Mouse (Mus musculus): Measurements from ENCODE around the gene Ddx28. TPM values are rescaled to one million over a fixed set of nuclear protein-coding genes. Genes with fewer than 3 reads are reported as not detected.
"Not testable (repeated sequence)": the region's sequence is repeated elsewhere in the genome, so short reads cannot be mapped to it uniquely, and the experiment has no call there.

The Ddx28 gene
- polyA plus RNA-seq, 1 experiment from 2014 or later: 22.1 TPM

DNA sequence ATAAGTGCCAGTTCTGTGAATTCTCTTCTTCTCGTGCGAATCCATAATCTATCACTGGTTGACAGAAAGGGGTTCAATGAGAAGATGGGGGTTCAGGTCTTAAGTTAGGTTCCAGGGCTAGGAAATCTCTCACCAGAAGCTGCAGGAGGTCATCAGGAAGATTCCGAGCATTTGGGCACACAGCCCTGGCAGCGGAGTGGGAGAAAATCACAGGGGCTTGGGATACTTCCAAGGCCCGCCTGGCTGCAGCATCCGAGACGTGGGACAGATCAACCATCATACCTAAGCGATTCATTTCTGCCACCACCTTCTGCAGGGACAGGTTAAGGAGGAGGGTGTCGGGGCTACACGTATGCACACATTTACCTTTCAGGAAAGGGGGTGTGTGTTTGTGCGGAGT is 23.1 kb downstream of the Ddx28 start:
- Histone ChIP-seq H3K4me1 (replicated peaks; ENCODE audit: control insufficient read depth, insufficient read depth, low read length) (no peaks in the 10 kb centered on the region), H3K9me3 (ENCODE audit: control insufficient read depth, low read length) (no peaks in the 10 kb centered on the region), H3K4me3 (replicated peaks; ENCODE audit: low read length) (no peak overlapping the region), H3K27me3 (ENCODE audit: control insufficient read depth, insufficient read depth, low read length) (no peaks in the 10 kb centered on the region), H3K9ac (no peak overlapping the region), H3K36me3 (replicated peaks; ENCODE audit: control insufficient read depth, insufficient read depth) (no peaks in the 10 kb centered on the region), H3K27ac (no peak overlapping the region), H3K4me2 (replicated peaks) (no peak overlapping the region)
- DNase-seq (ENCODE audit: low spot score): no peak
- WGBS: 85% methylated on average over 11 of the region's 11 CpGs
- no peak for ATAC-seq (ENCODE audit: low FRiP score)

DNA sequence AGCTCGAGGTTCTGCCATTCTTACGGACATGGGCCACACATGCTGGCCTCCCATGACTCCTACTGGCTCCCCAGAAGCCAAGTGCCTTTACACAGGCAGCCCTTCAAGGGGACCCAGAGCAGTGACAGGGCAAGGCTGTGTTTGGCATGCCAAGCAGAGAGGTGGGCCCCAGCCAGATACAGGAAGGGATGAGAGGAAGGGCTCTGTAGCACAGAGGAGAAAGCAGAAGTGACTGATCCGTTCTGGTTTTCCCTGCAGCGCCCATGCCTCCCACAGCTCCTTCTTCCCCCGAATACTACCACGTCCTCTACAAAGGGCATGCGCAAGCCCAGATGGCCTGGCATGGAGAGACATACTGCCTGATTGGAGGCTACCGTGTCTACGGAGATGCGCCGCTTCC is 28.3 kb downstream of the Ddx28 start:
- 87% methylated on average over 11 of the region's 11 CpGs for WGBS

DNA sequence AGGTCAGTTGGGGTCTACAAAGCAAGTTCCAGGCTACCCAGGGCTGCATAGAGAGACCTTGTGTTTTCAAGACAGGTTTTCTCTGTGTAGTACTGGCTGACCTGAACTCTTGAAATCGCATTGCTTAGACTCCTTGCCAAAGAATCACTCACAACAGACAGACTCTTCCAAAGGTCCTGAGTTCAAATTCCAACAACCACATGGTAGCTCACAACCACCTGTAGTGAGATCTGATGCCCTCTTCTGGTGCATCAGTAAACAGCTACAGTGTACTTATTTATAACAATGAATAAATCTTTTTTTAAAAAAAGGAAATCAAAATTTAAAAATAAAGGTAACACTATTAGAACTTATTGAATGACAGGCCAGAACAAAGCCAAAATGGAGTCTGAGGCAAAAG is 30.5 kb downstream of the Ddx28 start:
- Histone ChIP-seq H3K36me3 (replicated peaks; ENCODE audit: control insufficient read depth, insufficient read depth) (no peaks in the 10 kb centered on the region), H3K27me3 (ENCODE audit: control insufficient read depth, insufficient read depth, low read length) (no peaks in the 10 kb centered on the region), H3K9me3 (ENCODE audit: control insufficient read depth, low read length) (no peaks in the 10 kb centered on the region), H3K4me1 (replicated peaks; ENCODE audit: control insufficient read depth, insufficient read depth, low read length) (no peaks in the 10 kb centered on the region), H3K4me2 (replicated peaks) (no peak overlapping the region), H3K27ac (no peak overlapping the region), H3K9ac (no peak overlapping the region), H3K4me3 (replicated peaks; ENCODE audit: low read length) (no peak overlapping the region)
- 98% methylated on average over 1 of the region's 1 CpGs for WGBS
- no peak for ATAC-seq (ENCODE audit: low FRiP score)
- no peak for DNase-seq (ENCODE audit: low spot score)

More for the DNA sequence above, 28.3 kb downstream of the Ddx28 start:
- H3K4me2 ChIP-seq (replicated peaks); H3K9me3 ChIP-seq (ENCODE audit: control insufficient read depth, low read length); H3K27ac ChIP-seq; DNase-seq (ENCODE audit: low spot score); ATAC-seq (ENCODE audit: low FRiP score); H3K4me1 ChIP-seq (replicated peaks; ENCODE audit: control insufficient read depth, insufficient read depth, low read length); H3K36me3 ChIP-seq (replicated peaks; ENCODE audit: control insufficient read depth, insufficient read depth); H3K9ac ChIP-seq; H3K4me3 ChIP-seq (replicated peaks; ENCODE audit: low read length); H3K27me3 ChIP-seq (ENCODE audit: control insufficient read depth, insufficient read depth, low read length): not testable (repeated sequence)

DNA sequence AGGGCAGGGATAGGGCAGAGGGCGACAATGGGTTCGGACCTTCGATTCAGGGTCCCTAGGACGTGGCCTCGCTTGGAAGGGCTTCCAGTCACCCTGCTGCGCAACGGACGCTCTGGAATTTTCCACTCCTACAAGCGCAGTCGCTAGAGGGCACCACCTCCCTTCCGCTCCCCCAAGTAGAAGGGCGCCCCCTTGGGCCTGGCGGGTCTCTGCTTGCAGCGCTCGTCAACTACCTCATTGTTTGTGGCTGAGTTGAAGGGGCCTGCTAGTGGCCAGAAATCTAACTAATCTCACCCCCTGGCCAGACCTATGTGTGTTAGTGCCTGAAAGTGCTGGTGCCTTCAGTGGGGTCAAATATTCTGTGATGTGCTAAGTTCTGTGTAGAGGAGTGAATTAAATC is 32.4 kb downstream of the Ddx28 start, which contains the start of gene Dpep3:
Gene Dpep3, minus strand, starts transcription at position 105 of the 400 bp plus-strand sequence.
- no peak for DNase-seq (ENCODE audit: low spot score)
- Histone ChIP-seq H3K4me1 (replicated peaks; ENCODE audit: control insufficient read depth, insufficient read depth, low read length) (no peaks in the 10 kb centered on the region), H3K9me3 (ENCODE audit: control insufficient read depth, low read length) (no peaks in the 10 kb centered on the region), H3K36me3 (replicated peaks; ENCODE audit: control insufficient read depth, insufficient read depth) (no peaks in the 10 kb centered on the region), H3K4me3 (replicated peaks; ENCODE audit: low read length) (no peak within 1 kb of the TSS), H3K27ac (no peak within 1 kb of the TSS), H3K27me3 (ENCODE audit: control insufficient read depth, insufficient read depth, low read length) (no peaks in the 10 kb centered on the region), H3K4me2 (replicated peaks) (no peak within 1 kb of the TSS), H3K9ac (no peak within 1 kb of the TSS)
- 91% methylated on average over 15 of the region's 15 CpGs for WGBS
- ATAC-seq (ENCODE audit: low FRiP score): no peak

DNA sequence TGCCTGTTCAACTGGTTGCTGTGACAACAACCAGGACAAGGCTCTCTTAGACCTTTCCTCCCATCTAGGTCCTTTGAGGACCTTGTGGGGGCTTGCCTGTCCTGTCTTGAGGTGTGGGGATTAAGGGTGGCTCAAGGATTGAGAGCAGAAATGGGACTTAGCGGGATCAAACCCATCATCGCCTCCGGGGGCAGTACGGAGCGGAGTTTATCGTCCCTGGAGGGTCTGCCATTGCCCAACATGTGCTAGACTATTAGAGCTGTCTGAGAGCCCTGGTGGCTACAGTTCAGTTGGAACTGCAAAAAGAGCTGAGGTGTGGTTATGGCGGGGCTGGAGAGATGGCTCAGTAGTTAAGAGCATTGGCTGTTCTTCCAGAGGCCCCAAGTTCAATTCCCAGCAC is 36.3 kb downstream of the Ddx28 start:
- no peaks in the 10 kb centered on the region for H3K36me3 ChIP-seq (replicated peaks; ENCODE audit: control insufficient read depth, insufficient read depth)
- 70% methylated on average over 7 of the region's 7 CpGs for WGBS
- H3K4me2 ChIP-seq (replicated peaks): no peak overlapping the region
- ATAC-seq (ENCODE audit: low FRiP score): no peak
- no peak overlapping the region for H3K4me3 ChIP-seq (replicated peaks; ENCODE audit: low read length)
- no peaks in the 10 kb centered on the region for H3K27me3 ChIP-seq (ENCODE audit: control insufficient read depth, insufficient read depth, low read length)
- H3K4me1 ChIP-seq (replicated peaks; ENCODE audit: control insufficient read depth, insufficient read depth, low read length): no peaks in the 10 kb centered on the region
- H3K9me3 ChIP-seq (ENCODE audit: control insufficient read depth, low read length): no peaks in the 10 kb centered on the region
- H3K9ac ChIP-seq: no peak overlapping the region
- H3K27ac ChIP-seq: no peak overlapping the region
- no peak for DNase-seq (ENCODE audit: low spot score)

DNA sequence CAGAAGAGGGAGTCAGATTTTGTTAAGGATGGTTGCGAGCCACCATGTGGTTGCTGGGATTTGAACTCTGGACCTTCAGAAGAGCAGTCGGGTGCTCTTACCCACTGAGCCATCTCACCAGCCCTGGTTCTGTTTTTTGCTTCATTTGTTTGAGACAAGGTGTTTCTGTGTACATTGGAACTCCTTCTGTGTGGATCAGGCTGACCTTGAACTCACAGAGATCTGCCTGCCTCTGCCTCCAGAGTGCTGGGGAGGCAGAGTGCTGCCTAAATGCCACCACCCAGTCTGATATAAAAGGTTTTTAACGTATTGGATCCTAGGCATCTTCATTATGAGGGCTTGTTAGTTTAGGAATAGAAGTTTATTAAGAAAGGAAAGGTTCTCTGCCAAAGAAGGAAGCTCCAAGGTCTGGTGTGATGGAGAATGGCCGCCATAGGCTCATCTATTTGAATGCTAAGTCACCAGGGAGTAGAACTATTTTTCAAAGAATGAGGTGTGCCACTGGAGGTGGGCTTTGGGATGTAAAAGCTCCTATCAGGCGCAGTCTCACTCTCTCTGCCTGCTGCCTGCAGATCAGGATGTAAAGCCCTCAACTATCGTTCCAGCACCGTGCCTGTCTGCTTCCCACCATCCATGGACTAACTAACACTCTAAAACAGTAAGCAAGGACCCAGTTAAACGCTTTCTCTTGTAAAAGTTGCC is 40.5 kb downstream of the Ddx28 start:
- Histone ChIP-seq H3K4me3 (replicated peaks; ENCODE audit: low read length) (no peak overlapping the region), H3K9me3 (ENCODE audit: control insufficient read depth, low read length) (no peaks in the 10 kb centered on the region), H3K4me1 (replicated peaks; ENCODE audit: control insufficient read depth, insufficient read depth, low read length) (no peaks in the 10 kb centered on the region), H3K36me3 (replicated peaks; ENCODE audit: control insufficient read depth, insufficient read depth) (no peaks in the 10 kb centered on the region), H3K27ac (no peak overlapping the region), H3K9ac (no peak overlapping the region), H3K27me3 (ENCODE audit: control insufficient read depth, insufficient read depth, low read length) (peaks cover 10% of the 10 kb centered on the region), H3K4me2 (replicated peaks) (no peak overlapping the region)
- WGBS: 74% methylated on average over 8 of the region's 8 CpGs
- DNase-seq (ENCODE audit: low spot score) (no peak), ATAC-seq (ENCODE audit: low FRiP score) (no peak)

DNA sequence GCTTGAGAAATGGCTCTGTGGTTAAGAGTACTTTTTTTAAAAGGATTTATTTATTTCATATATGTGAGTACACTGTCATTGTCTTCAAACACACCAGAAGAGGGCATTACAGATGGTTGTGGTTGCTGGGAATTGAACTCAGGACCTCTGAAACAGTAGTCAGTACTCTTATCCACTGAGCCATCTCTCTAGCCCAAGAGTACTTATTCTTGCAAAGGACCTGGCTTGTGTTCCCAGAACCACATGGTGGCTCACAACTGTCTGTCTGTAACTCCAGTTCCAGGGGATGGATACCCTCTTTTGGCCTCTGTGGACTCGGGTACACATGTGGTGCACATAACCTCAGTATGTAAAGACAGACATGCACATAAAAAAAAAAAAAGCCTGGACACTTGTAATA is 42.3 kb downstream of the Ddx28 start:
- Histone ChIP-seq H3K4me1 (replicated peaks; ENCODE audit: control insufficient read depth, insufficient read depth, low read length) (peaks cover 5% of the 10 kb centered on the region; the same call in 1 of the 2 replicates), H3K27ac (no peak overlapping the region), H3K9me3 (ENCODE audit: control insufficient read depth, low read length) (no peaks in the 10 kb centered on the region), H3K27me3 (ENCODE audit: control insufficient read depth, insufficient read depth, low read length) (peaks cover 27% of the 10 kb centered on the region), H3K36me3 (replicated peaks; ENCODE audit: control insufficient read depth, insufficient read depth) (no peaks in the 10 kb centered on the region), H3K9ac (no peak overlapping the region), H3K4me3 (replicated peaks; ENCODE audit: low read length) (no peak overlapping the region), H3K4me2 (replicated peaks) (no peak overlapping the region)
- 73% methylated on average over 1 of the region's 1 CpGs for WGBS
- no peak for DNase-seq (ENCODE audit: low spot score)
- ATAC-seq (ENCODE audit: low FRiP score): no peak

DNA sequence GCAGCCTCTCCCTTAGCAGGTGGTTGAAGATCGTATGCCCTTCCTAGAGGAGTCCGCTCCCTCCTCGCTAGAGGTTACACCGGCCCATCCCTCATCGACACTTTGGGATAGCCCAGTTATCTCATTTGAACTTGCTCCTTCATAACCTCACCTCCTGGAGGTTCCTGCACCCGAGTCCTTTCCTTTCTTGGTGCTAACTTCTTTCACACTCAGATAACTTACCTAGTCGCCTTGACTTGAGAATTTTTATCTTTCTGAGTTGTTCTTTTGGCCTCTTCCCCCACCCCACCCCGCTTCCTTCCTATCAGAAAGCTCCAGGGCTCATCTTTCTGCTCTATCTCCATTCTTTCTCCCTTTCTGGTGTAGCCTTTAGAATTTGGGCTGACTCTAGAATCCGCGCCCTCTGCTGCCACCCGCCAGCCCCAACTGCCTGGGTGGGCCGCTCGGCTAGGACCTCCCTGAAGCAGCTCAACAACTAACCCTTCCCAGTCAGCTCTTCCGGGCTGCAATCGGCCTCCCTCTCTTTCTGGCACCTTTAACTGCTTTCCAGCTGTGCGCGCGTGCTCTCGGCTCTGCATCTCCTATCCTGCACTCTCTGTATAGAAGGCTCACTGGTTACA is 44.9 kb downstream of the Ddx28 start:
- DNase-seq (ENCODE audit: low spot score): no peak
- H3K4me3 ChIP-seq (replicated peaks; ENCODE audit: low read length): no peak overlapping the region
- WGBS: 12% methylated on average over 19 of the region's 19 CpGs
- peaks cover 5% of the 10 kb centered on the region; the same call in 1 of the 2 replicates for H3K4me1 ChIP-seq (replicated peaks; ENCODE audit: control insufficient read depth, insufficient read depth, low read length)
- peak overlapping the region; percentile 59; the same call in 1 of the 2 replicates for H3K4me2 ChIP-seq (replicated peaks)
- no peaks in the 10 kb centered on the region for H3K9me3 ChIP-seq (ENCODE audit: control insufficient read depth, low read length)
- peaks cover 28% of the 10 kb centered on the region for H3K27me3 ChIP-seq (ENCODE audit: control insufficient read depth, insufficient read depth, low read length)
- ATAC-seq (ENCODE audit: low FRiP score): no peak
- H3K27ac ChIP-seq: no peak overlapping the region
- no peaks in the 10 kb centered on the region for H3K36me3 ChIP-seq (replicated peaks; ENCODE audit: control insufficient read depth, insufficient read depth)
- no peak overlapping the region for H3K9ac ChIP-seq

DNA sequence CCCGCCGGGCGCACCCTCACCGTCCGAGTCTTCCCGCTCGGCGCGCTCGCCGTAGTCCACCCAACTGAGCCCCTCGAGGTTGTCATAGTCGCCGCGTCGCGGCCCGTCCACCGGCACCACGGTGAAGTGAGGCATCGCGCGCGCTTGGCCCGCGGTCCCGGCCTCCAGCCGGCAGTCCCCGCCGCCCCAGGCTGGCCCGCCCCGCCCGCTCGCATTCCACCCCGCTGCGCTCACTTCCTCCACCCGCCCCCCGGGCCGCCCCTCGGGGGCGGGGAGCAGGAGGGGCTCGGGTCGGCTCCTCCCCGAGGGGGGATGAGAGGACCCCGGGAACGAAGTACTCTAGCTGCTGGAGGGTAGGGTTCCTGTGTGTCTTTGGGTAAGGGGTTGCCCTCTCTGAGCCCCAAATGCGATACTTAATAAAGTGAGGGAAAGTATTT is 45.8 kb downstream of the Ddx28 start, which contains the start of gene Slc12a4:
Gene Slc12a4, minus strand, starts transcription at position 193 of the 437 bp plus-strand sequence.
- Histone ChIP-seq H3K4me1 (replicated peaks; ENCODE audit: control insufficient read depth, insufficient read depth, low read length) (peaks cover 5% of the 10 kb centered on the region; the same call in 1 of the 2 replicates), H3K36me3 (replicated peaks; ENCODE audit: control insufficient read depth, insufficient read depth) (no peaks in the 10 kb centered on the region), H3K9ac (peak within 1 kb of the TSS; percentile 55), H3K27ac (peak within 1 kb of the TSS; percentile 35; the same call in 1 of the 2 replicates), H3K4me2 (replicated peaks) (peak within 1 kb of the TSS; percentile 59), H3K27me3 (ENCODE audit: control insufficient read depth, insufficient read depth, low read length) (peaks cover 28% of the 10 kb centered on the region), H3K9me3 (ENCODE audit: control insufficient read depth, low read length) (no peaks in the 10 kb centered on the region), H3K4me3 (replicated peaks; ENCODE audit: low read length) (peak within 1 kb of the TSS; percentile 43)
- peak; percentile 45 for DNase-seq (ENCODE audit: low spot score)
- under 1% methylated on average over 43 of the region's 47 CpGs for WGBS
- ATAC-seq (ENCODE audit: low FRiP score): peak; percentile 74

Measured in hindbrain, embryonic 14.5 days (tissue).